Mouse (Mus musculus) layer of hippocampus, adult 9-11 months (tissue): ENCODE results near the gene Siah3.
"Not testable (repeated sequence)": the region's sequence is repeated elsewhere in the genome, so short reads cannot be mapped to it uniquely, and the experiment has no call there.

Source experiments
- DNase-seq: peaks from one replicate; pipeline ENCODE4 v3.0.0; 2022

Siah3 gene

GRCm38 (mm10) chr14:75455743-75456421 lies at the start of gene Siah3:
Siah3 (plus strand) TSS chr14:75455982.
- DNase-seq = peak; percentile 64

- DNase-seq = no peak
These were observed 46.0 kb upstream of the Siah3 start for GRCm38 (mm10) chr14:75409772-75410171.

- DNase-seq = no peak
These were observed 45.4 kb upstream of the Siah3 start for GRCm38 (mm10) chr14:75410392-75410791.

- DNase-seq = no peak
These were observed 37.1 kb upstream of the Siah3 start for GRCm38 (mm10) chr14:75418721-75419120.

- DNase-seq = no peak
These were observed 35.9 kb upstream of the Siah3 start for GRCm38 (mm10) chr14:75419876-75420275.

GRCm38 (mm10) chr14:75420811-75421210 lies 35.0 kb upstream of the Siah3 start:
- DNase-seq = no peak

- DNase-seq = no peak
These were observed 24.5 kb upstream of the Siah3 start for GRCm38 (mm10) chr14:75431173-75431786.

GRCm38 (mm10) chr14:75432850-75433249 lies 22.9 kb upstream of the Siah3 start:
- DNase-seq = no peak

- DNase-seq = no peak
These were observed 21.2 kb upstream of the Siah3 start for GRCm38 (mm10) chr14:75434576-75434975.

- DNase-seq = no peak
These were observed 11.2 kb upstream of the Siah3 start for GRCm38 (mm10) chr14:75444486-75445105.

GRCm38 (mm10) chr14:75445281-75445947 lies 10.4 kb upstream of the Siah3 start:
- DNase-seq = peak; percentile 87

GRCm38 (mm10) chr14:75445948-75446281 lies 9.9 kb upstream of the Siah3 start:
- DNase-seq = no peak

- DNase-seq = not testable (repeated sequence)
These were observed 9.5 kb upstream of the Siah3 start for GRCm38 (mm10) chr14:75446314-75446713.

GRCm38 (mm10) chr14:75453906-75454305 lies 1.9 kb upstream of the Siah3 start:
- DNase-seq = no peak

- no peak for DNase-seq
These were observed 1.1 kb upstream of the Siah3 start for GRCm38 (mm10) chr14:75454716-75455115.

GRCm38 (mm10) chr14:75455361-75455742 lies 430 bp upstream of the Siah3 start:
- no peak for DNase-seq

- DNase-seq = peak; percentile 40
These were observed 873 bp downstream of the Siah3 start for GRCm38 (mm10) chr14:75456489-75457220.

- DNase-seq = peak; percentile 15
These were observed 1.4 kb downstream of the Siah3 start for GRCm38 (mm10) chr14:75457221-75457600.

- DNase-seq = no peak
These were observed 3.6 kb downstream of the Siah3 start for GRCm38 (mm10) chr14:75459431-75459830.

GRCm38 (mm10) chr14:75459991-75460390 lies 4.2 kb downstream of the Siah3 start:
- DNase-seq = peak; percentile 36

- DNase-seq = no peak
These were observed 4.7 kb downstream of the Siah3 start for GRCm38 (mm10) chr14:75460436-75460835.

- no peak for DNase-seq
These were observed 6.0 kb downstream of the Siah3 start for GRCm38 (mm10) chr14:75461770-75462169.

- no peak for DNase-seq
These were observed 7.4 kb downstream of the Siah3 start for GRCm38 (mm10) chr14:75463171-75463570.
